Comparison of ENCODE assay signal across 19 mouse cellular contexts in genomic region chrX:157762542-157762941, GRCm38 (mm10). TPM values are rescaled to one million over a fixed set of nuclear protein-coding genes. Genes with fewer than 3 reads are reported as not detected.
DNase-seq lines count a peak whose midpoint lies in the region.
"Had no signal": no experiment of that assay in that cellular context is flagged by ENCODE, and none has a peak within 500 bp of the region (broad histone marks: within the 10 kb centered on the region; RNA-seq: fewer than 3 reads in every experiment).

No protein-coding gene starts in this region.

- DNase-seq in cerebellum, adult 11 months = peak; percentile 26
- peak; percentile 26 to 47 for DNase-seq in cerebellum, adult 18-20 months
- DNase-seq in cerebellum, adult 9-10 months = peak; percentile 69
- peak; percentile 4 to 15 for DNase-seq in cerebellum, postnatal 36 days
- DNase-seq in gastrocnemius, postnatal 4 days (ENCODE audit: low spot score in 2 of 2) = no peak
- DNase-seq in lung, postnatal 10 days = no peak
- no peak for DNase-seq in spleen, postnatal 10 days (ENCODE audit: low spot score in 2 of 2)
- DNase-seq: adrenal gland, adult 2 months; adrenal gland, postnatal 14 days; gastrocnemius, postnatal 10 days; heart, adult 18-20 months; heart, postnatal 10 days; heart, postnatal 4 days; kidney, adult 18-20 months; kidney, adult 9 months had no signal

RNA-seq across cellular contexts. Expression of gene Klhl34, which starts 55.7 kb away (rescaled TPM):
- 1 to 10 TPM; 2.6 to 2.7 TPM for total RNA-seq in gastrocnemius, postnatal 4 days (2021)
- total RNA-seq: adrenal gland, adult 2 months; adrenal gland, postnatal 14 days; adrenal gland, postnatal 4 days; common myeloid progenitor, adult 5-6 weeks; hindbrain, postnatal 0 days; MEL had no signal

Comparison
In these comparisons a context has a peak if more than half of its experiments do, and no peak if none do; other contexts are left out.
1. DNase-seq: peak in cerebellum, adult 11 months (single experiment), cerebellum, adult 18-20 months (2 of 2), cerebellum, adult 9-10 months (single experiment) and cerebellum, postnatal 36 days (2 of 2); none in gastrocnemius, postnatal 4 days (0 of 2), lung, postnatal 10 days (single experiment) and spleen, postnatal 10 days (0 of 2).